9 mouse cellular contexts compared by ENCODE assay signal in the genomic region with DNA sequence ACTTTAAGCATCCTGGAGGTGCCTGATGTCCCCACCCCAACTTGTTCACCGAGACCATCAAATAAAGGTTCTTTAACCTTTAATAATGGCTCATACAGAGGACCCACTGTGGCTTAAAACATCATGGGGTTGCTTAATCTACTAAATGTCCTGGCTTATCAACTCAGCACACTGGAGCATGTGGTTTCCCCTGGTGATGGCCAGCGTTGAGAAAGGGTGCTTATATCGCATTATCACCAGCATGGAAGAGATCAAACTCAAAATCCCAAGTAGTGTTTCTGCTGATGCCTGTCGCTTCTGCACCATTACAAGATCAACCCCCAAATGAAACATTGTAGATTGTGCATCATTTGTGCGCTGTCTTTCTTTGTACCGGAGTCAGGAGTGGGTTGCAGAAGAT. TPM values are rescaled to one million over a fixed set of nuclear protein-coding genes. Genes with fewer than 3 reads are reported as not detected.
DNase-seq lines count a peak whose midpoint lies in the region; ATAC-seq and TF ChIP-seq lines count a peak whose summit lies in the region.
"Had no signal": no experiment of that assay in that cellular context is flagged by ENCODE, and none has a peak within 500 bp of the region (broad histone marks: within the 10 kb centered on the region; RNA-seq: fewer than 3 reads in every experiment).

No protein-coding gene starts in this region.

- H3K9ac ChIP-seq in forebrain, embryonic 15.5 days (replicated peaks): no peak overlapping the region
- peak overlapping the region; percentile 74 for H3K9ac ChIP-seq in liver, embryonic 15.5 days

- H3K27me3 ChIP-seq in E14TG2a.4 (ENCODE audit: insufficient read depth, low read length): no peaks in the 10 kb centered on the region
- H3K27me3 ChIP-seq in forebrain, embryonic 15.5 days: no peaks in the 10 kb centered on the region
- H3K27me3 ChIP-seq in liver, embryonic 15.5 days: no peaks in the 10 kb centered on the region

- H3K4me3 ChIP-seq in E14TG2a.4 (replicated peaks; ENCODE audit: low read length): peak overlapping the region; percentile 88
- peak overlapping the region; percentile 60; the same call in 1 of the 2 replicates for H3K4me3 ChIP-seq in forebrain, embryonic 15.5 days
- peak overlapping the region; percentile 78 for H3K4me3 ChIP-seq in liver, embryonic 15.5 days (replicated peaks)

- 90% methylated on average over 6 of the region's 6 CpGs for WGBS in forebrain, embryonic 15.5 days
- 30% methylated on average over 6 of the region's 6 CpGs for WGBS in liver, embryonic 15.5 days (ENCODE audit: insufficient replicate concordance)

- ATAC-seq in forebrain, embryonic 15.5 days (replicated peaks): no peak
- no peak for ATAC-seq in liver, embryonic 15.5 days (ENCODE audit: insufficient read depth)

- no peak for TF ChIP-seq CTCF in E14TG2a.4 (conservative IDR thresholded peaks at IDR 0.05; ENCODE audit: low read length)

- no peaks in the 10 kb centered on the region for H3K36me3 ChIP-seq in E14TG2a.4 (ENCODE audit: insufficient read depth, low read length)
- H3K36me3 ChIP-seq in forebrain, embryonic 15.5 days: no peaks in the 10 kb centered on the region
- no peaks in the 10 kb centered on the region for H3K36me3 ChIP-seq in liver, embryonic 15.5 days (replicated peaks)

- peak overlapping the region; percentile 60 for H3K4me2 ChIP-seq in forebrain, embryonic 15.5 days (replicated peaks)
- H3K4me2 ChIP-seq in liver, embryonic 15.5 days: peak overlapping the region; percentile 81

- no peaks in the 10 kb centered on the region for H3K9me3 ChIP-seq in E14TG2a.4 (ENCODE audit: low read length)
- H3K9me3 ChIP-seq in forebrain, embryonic 15.5 days: no peaks in the 10 kb centered on the region
- H3K9me3 ChIP-seq in liver, embryonic 15.5 days (replicated peaks): no peaks in the 10 kb centered on the region

- DNase-seq in heart, adult 11 months: peak; percentile 86
- DNase-seq in heart, adult 9 months (ENCODE audit: low spot score in 2 of 2): no peak
- no peak for DNase-seq in embryo, embryonic 11 days
- no peak for DNase-seq in embryo, embryonic 9.5 days (ENCODE audit: extremely low spot score)
- DNase-seq in cerebellum, adult 18-20 months: no peak
- DNase-seq: gastrocnemius, postnatal 25 days had no signal

- H3K27ac ChIP-seq in forebrain, embryonic 15.5 days (replicated peaks): 0 out of 2 replicates have a peak overlapping the region, but pooled peaks have one; percentile 91
- peak overlapping the region; percentile 86 for H3K27ac ChIP-seq in liver, embryonic 15.5 days (replicated peaks)

- peaks cover 13% of the 10 kb centered on the region for H3K4me1 ChIP-seq in E14TG2a.4 (replicated peaks; ENCODE audit: low read depth, low read length)
- peaks cover 11% of the 10 kb centered on the region for H3K4me1 ChIP-seq in forebrain, embryonic 15.5 days
- peaks cover 21% of the 10 kb centered on the region for H3K4me1 ChIP-seq in liver, embryonic 15.5 days (replicated peaks)

RNA-seq across cellular contexts. Expression of gene Wnt7b, which starts 53.2 kb away (rescaled TPM):
- polyA plus RNA-seq in forebrain, embryonic 15.5 days (2015; fragmentation: Nextera tagmentation; extraction: Ambion mirVana): 132 and 133 TPM in 2 replicates
- polyA plus RNA-seq in liver, embryonic 15.5 days (2015; fragmentation: Nextera tagmentation; extraction: Ambion mirVana): 0.18 and 0.21 TPM in 2 replicates

Comparison
In these comparisons a context has a peak if more than half of its experiments do, and no peak if none do; other contexts are left out.
1. RNA of gene Wnt7b, which starts 53.2 kb away (polyA plus RNA-seq): 132 to 133 TPM in forebrain, embryonic 15.5 days; 0.18 to 0.21 TPM in liver, embryonic 15.5 days; every median in the first group is over 100 times any median in the second.
2. Peak in every context shown above with its lines, with median percentiles within 50 percentile points of each other: H3K4me3 ChIP-seq.